Mouse (Mus musculus): Measurements from ENCODE around the gene Gja3.
"Not testable (repeated sequence)": the region's sequence is repeated elsewhere in the genome, so short reads cannot be mapped to it uniquely, and the experiment has no call there.

DNA sequence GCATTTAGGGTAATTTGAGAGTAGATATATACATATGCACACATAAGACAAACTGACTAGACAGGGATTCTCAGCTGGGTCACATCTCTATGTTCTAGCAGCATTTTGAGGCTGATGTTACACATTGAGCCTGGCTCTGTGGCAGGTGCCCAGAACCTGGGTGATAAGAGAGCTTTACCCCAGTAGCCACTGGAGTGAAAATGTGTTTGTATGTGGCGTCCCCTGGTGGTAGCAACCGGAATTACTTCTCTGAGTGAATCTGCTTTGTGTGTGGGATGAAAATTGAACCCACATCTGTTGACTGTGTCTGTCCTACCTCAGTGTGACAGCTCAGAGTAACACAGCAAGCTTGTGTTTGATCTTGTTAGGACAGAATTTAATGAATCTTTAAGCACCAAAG lies 12.0 kb upstream of the Gja3 start:
- not testable (repeated sequence) for TF ChIP-seq CTCF (IDR thresholded peaks at IDR 0.05; ENCODE audit: control insufficient read depth, insufficient read depth, low read length); POLR2A (IDR thresholded peaks at IDR 0.05; ENCODE audit: borderline replicate concordance, control insufficient read depth, low read depth, low read length)
